Mouse (Mus musculus): ENCODE results near the gene Treh.

The Treh gene

DNA sequence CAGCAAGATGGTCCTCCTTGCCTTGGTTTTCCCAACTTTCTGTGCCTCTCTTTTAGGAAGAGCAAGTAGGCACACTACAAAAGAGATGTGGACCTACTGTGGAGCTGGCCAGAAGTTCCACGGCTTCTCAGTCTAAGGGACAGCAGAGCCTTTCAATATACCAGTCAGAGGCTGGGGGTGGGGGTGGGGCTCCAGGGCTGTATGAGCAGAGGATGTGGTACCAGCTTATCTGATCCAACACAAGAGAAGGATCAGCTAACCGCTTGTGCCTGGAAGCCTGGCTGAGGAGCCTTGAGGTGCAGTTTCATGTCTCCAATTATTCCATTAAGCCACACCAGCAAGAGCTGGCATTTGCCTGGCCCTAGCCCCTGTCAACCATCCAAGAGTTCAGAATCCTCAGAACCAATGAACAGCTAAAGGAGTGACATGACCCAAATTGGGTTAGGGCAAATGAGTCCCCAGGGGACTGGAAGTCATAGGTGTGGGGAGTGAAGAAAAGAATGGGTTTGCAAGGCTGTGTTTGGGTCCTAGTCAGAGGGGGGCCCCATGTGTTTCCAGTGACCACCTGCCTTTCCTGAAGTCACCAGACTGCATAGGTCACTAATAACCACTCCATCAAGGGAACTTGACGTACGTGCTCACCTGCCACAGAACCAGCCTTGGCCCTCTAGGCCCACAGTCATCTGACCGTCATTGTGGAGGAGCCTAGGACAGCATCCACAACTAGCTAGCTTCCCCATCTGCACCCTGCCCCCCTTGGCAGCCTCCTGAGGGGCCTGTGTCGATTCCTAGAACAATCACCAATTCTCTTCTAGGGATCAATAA lies 44.2 kb downstream of the Treh start:
- DNase-seq (ENCODE audit: low read depth, low spot score), result no peak
- no peaks in the 10 kb centered on the region for H3K27me3 ChIP-seq (ENCODE audit: control insufficient read depth, insufficient read depth, low read length, poor library complexity, severe bottlenecking)
- no peaks in the 10 kb centered on the region for H3K36me3 ChIP-seq (ENCODE audit: control insufficient read depth, insufficient read depth, low read length, poor library complexity, severe bottlenecking)

DNA sequence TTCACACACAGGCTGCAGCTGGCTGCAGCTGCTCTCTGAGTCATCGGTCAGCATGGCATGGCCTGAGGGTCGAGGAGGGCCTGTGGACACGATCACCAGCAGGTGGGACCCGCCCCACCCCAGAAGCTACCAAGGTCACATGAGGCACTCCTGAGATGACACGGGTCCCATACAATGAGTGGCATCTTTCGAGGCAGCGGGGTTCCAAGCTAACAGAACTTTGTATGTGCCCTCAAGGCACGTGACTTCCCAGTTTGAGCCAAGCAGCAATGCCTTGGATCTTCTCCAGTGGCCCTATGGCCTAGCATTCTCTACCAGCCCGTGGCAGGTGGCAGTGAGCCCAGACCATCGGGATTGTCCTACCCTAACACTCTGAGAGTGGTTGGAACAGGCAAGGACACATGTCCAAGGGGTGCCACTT lies 44.8 kb downstream of the Treh start:
- no peak for DNase-seq (ENCODE audit: low read depth, low spot score)
- H3K27me3 ChIP-seq (ENCODE audit: control insufficient read depth, insufficient read depth, low read length, poor library complexity, severe bottlenecking), result no peaks in the 10 kb centered on the region
- no peaks in the 10 kb centered on the region for H3K36me3 ChIP-seq (ENCODE audit: control insufficient read depth, insufficient read depth, low read length, poor library complexity, severe bottlenecking)

DNA sequence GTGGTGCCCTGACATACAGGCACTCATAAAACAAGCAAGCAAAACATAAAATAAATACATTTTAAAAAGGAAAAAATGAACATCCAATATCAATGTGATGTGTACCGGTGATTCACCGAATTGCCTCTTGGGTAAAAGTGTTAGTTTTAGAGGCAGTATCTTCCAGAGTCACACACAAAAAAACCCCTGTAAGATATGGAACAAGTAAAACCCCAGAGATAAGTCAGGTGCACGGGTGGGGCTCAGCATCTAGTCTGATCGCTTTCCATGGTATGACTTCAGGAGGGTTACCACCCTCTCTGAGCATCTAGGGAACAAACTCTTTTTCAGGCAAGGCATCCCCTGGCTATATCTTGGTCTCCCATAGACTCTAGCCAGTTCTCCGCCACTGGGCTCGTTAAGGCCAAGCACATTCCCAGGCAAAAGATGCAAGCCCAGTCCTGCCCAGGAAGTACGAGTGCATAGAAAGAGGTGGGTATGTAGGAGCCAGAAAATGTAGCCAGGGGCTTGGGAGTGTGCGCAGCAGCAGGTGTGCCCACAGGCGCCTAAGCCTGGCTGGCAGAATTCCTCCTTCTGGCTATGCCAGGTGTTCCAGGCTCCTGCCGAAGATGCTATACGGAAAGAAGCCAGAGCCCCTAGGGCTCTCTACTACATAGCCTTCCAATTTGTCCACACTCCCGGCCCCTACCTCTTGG lies 46.1 kb downstream of the Treh start:
- H3K36me3 ChIP-seq (ENCODE audit: control insufficient read depth, insufficient read depth, low read length, poor library complexity, severe bottlenecking), result no peaks in the 10 kb centered on the region
- no peak for DNase-seq (ENCODE audit: low read depth, low spot score)
- no peaks in the 10 kb centered on the region for H3K27me3 ChIP-seq (ENCODE audit: control insufficient read depth, insufficient read depth, low read length, poor library complexity, severe bottlenecking)

DNA sequence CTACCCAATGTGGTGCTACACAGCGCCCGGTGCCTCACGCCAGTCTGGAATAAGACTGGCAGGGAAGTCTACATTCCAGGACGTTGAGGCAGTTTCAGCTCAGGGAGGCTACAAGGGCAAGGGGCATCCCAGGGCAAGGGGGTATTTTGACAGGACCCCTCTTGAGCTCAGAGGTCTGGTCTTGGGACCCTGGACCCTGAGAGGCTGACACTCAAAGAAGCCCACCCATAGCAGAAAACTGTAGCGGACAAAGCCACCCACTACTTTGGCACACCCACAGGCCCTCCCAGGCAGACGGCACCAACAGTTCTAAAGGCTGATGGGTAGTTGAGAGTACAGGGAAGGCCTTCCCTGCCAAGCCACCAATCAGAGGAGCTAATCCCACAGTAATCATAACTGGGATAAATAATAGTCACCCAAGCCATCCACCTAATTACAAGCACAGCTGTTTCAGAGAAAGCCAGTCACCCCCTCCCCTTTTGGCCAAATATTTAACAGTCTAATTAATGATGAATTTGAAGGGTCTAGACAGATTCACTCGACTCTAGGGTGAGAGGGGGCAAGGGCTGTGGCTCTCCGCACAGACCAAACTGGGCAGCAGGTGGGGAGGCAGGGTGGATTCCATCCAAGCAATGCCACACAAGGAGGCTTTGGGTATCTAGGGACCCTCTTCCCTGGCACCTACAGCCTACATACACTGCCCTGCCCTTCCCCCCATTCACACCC lies 46.8 kb downstream of the Treh start:
- Histone ChIP-seq H3K27me3 (ENCODE audit: control insufficient read depth, insufficient read depth, low read length, poor library complexity, severe bottlenecking) (no peaks in the 10 kb centered on the region), H3K36me3 (ENCODE audit: control insufficient read depth, insufficient read depth, low read length, poor library complexity, severe bottlenecking) (no peaks in the 10 kb centered on the region)
- no peak for DNase-seq (ENCODE audit: low read depth, low spot score)

DNA sequence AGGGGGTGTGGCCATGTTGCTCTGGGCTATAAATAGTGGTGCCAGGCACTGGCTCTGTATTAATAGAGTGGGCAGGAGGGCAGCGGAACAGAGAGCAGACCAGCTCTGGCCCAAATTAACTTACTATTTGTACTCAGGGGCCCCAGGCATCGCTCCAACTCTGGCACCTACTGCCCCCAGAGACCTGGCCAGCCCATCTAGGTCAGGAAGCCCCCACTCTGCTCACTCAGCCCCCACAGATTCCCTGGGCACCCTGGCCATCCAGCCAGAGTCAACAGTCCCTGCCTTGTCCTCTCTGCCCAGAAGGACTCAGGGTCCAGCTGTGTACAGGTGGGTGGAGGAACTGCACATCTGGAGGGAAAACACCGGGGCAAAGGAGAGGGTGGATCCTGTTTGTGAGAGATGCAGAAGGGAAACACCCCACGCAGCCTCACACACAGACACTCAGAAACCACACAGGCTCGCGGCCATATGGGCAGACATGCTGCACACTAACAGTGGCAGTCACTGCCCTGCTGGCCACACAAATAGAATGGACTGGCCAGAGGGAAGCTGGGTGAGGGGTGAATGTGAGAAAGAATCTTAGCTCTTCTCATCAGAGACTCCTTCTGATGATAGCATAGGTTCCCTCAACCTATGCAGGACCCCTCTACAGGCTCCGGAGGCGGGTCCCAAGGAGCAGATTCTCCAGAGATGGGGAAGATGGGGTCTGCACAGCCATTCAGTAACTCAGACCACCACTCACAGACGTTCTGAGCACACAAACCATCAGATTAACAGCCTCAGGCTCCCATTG lies 47.5 kb downstream of the Treh start:
- peak; percentile 47 for DNase-seq (ENCODE audit: low read depth, low spot score)
- H3K36me3 ChIP-seq (ENCODE audit: control insufficient read depth, insufficient read depth, low read length, poor library complexity, severe bottlenecking), result no peaks in the 10 kb centered on the region
- H3K27me3 ChIP-seq (ENCODE audit: control insufficient read depth, insufficient read depth, low read length, poor library complexity, severe bottlenecking), result no peaks in the 10 kb centered on the region

DNA sequence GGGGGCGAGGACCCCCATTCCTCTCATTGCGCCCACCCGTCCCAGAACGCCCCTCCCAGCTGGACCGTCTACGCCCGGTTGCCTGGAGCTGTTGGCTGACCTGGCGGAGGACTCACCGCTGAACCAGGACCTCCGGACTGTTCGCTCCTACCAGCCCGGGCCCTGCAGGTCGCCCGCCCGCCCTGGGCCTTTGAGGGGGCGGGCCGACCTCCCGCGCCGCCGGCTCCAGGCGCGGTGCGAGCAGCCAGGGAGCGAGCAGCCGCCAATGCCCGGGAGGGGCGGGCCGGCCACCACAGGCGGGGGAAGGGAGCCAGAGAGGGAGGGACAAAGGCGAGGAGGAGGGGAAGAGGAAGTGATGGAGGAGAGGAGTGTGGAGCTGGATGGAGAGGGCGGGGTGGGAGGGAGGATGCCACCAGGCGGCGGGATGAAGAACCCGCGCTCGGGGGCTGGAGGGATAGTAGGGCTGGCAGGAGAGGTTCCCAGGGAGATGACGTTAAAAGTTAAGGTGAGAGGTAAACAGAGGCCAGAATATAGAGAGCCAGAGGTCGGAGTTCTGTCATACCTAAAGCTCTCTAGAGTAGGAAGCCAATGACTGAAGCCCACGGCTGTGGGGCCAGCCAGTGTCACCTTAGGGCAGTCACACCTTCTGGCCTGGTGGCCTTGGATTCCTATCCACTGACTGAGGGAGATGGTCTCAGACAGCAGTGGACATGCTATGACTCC lies 48.3 kb downstream of the Treh start:
- DNase-seq (ENCODE audit: low read depth, low spot score), result peak; percentile 36
- H3K27me3 ChIP-seq (ENCODE audit: control insufficient read depth, insufficient read depth, low read length, poor library complexity, severe bottlenecking), result no peaks in the 10 kb centered on the region
- H3K36me3 ChIP-seq (ENCODE audit: control insufficient read depth, insufficient read depth, low read length, poor library complexity, severe bottlenecking), result no peaks in the 10 kb centered on the region

DNA sequence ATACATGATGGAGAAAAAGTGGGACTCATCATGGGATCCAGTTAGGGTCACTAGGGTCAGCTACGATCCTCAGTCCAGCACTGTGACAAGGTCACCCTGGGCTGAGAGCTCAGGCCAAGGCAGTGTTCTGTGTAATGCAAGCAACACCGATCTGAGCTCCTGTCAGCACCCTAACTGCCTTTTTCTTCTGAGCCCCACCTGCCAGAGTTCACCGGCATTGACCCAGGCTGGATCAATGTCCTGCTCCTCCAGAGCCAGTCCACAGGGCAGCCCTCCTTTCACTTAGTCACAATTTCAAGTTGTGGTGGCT lies 48.8 kb downstream of the Treh start:
- DNase-seq (ENCODE audit: low read depth, low spot score), result no peak
- H3K36me3 ChIP-seq (ENCODE audit: control insufficient read depth, insufficient read depth, low read length, poor library complexity, severe bottlenecking), result no peaks in the 10 kb centered on the region
- H3K27me3 ChIP-seq (ENCODE audit: control insufficient read depth, insufficient read depth, low read length, poor library complexity, severe bottlenecking), result no peaks in the 10 kb centered on the region

DNA sequence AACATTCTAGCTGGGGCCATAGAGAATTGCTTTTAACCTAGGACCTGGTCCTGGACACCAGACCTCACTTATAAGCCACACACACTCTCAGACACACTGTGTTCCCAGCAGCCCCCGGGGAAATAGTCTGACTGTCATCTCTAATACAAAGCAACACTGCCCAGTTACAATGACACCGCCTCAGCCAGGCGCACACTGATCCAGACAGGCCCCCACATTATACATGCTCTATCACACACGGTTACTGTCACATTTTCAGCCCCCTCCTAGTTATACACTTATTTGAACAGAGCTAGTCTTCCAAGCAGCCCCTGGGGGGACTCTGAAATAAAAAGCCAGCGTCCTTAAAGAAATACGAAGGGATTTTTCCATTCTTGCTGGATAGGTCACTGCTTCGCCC lies 49.5 kb downstream of the Treh start:
- Histone ChIP-seq H3K36me3 (ENCODE audit: control insufficient read depth, insufficient read depth, low read length, poor library complexity, severe bottlenecking) (no peaks in the 10 kb centered on the region), H3K27me3 (ENCODE audit: control insufficient read depth, insufficient read depth, low read length, poor library complexity, severe bottlenecking) (no peaks in the 10 kb centered on the region)
- DNase-seq (ENCODE audit: low read depth, low spot score), result no peak

DNA sequence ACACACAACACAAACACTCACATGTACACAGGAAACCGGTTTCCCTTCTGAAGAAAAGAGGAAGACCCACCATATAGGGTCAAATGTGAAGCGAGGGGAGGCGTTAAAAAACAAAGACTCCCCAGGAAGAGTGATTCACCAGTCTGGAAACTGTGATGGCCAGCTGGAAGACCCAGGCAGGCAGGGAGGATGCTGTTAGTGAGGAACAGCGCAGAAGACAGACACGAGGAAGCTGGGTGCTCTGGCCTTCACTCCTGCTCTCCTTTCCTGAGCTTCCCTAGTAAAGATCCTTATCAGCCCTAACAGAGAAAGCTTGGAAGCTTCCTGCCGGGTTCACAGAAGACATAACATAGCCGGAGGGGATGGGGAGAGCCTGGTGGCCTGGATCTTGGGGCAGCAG lies 50.0 kb downstream of the Treh start:
- H3K27me3 ChIP-seq (ENCODE audit: control insufficient read depth, insufficient read depth, low read length, poor library complexity, severe bottlenecking), result no peaks in the 10 kb centered on the region
- H3K36me3 ChIP-seq (ENCODE audit: control insufficient read depth, insufficient read depth, low read length, poor library complexity, severe bottlenecking), result no peaks in the 10 kb centered on the region
- no peak for DNase-seq (ENCODE audit: low read depth, low spot score)

DNA sequence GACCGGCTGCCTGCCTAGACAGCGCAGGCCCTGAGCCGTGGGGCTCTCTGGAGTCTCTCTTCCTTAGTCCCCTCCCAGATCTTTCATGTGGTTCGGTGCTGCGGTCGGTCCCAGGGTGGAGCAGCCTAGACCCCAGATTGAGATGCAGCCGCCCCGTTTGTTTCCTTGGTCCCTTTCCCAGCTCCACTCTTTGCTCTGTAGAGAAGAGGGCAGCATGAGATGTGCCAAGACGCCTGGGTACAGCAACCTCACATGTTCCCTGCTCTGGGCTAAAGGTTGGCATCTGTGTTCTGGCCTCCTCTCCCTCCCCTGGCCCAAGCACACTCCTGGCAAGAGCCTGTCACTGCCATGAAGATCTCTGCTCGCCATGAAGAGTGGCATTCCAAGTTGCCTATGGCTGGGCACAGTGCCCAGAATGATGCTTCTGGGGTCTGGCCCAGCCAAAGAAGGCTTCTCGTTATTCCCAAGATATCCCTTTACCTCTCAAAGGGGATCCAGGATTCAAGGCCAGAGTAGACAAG lies 50.5 kb downstream of the Treh start:
- no peaks in the 10 kb centered on the region for H3K27me3 ChIP-seq (ENCODE audit: control insufficient read depth, insufficient read depth, low read length, poor library complexity, severe bottlenecking)
- DNase-seq (ENCODE audit: low read depth, low spot score), result no peak
- H3K36me3 ChIP-seq (ENCODE audit: control insufficient read depth, insufficient read depth, low read length, poor library complexity, severe bottlenecking), result no peaks in the 10 kb centered on the region

DNA sequence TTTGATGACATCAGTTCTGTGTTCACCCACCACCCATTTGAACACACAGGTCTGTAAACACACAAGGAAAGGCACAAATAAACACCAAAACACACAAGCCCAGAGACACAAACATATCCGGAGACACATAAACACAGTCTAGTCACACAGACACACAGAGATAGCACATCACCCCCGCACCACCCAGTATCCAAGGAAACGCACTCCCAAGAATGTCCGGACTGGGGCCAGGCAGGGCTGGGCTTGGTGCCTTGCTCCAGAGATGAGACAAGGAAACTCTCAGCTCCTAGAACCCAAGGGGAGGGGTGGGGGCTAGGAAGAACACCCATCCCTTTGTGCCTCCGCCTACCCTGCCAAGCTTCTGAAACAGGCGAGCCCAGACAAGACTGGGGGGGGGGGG lies 51.2 kb downstream of the Treh start:
- Histone ChIP-seq H3K27me3 (ENCODE audit: control insufficient read depth, insufficient read depth, low read length, poor library complexity, severe bottlenecking) (no peaks in the 10 kb centered on the region), H3K36me3 (ENCODE audit: control insufficient read depth, insufficient read depth, low read length, poor library complexity, severe bottlenecking) (no peaks in the 10 kb centered on the region)
- DNase-seq (ENCODE audit: low read depth, low spot score), result no peak

DNA sequence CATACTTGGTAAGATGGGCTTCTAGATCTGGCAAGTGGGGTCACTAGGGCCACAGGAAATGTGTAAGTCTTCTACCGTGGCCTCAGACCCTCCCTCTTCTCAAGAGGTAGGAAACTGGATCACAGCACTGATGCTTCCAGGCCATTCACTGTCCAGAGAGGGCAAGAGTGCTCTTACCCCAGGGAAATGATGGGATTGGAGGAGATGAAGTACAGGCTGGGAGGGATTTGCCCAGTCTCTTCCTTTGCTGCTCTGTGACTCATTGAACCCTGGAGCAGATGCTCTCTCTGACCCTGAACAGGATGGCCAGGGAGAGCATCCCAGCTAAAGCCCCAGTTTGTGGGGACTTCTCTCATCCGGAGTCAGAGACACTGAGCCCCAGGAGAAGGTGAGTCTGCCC lies 51.6 kb downstream of the Treh start:
- Histone ChIP-seq H3K27me3 (ENCODE audit: control insufficient read depth, insufficient read depth, low read length, poor library complexity, severe bottlenecking) (no peaks in the 10 kb centered on the region), H3K36me3 (ENCODE audit: control insufficient read depth, insufficient read depth, low read length, poor library complexity, severe bottlenecking) (no peaks in the 10 kb centered on the region)
- no peak for DNase-seq (ENCODE audit: low read depth, low spot score)

DNA sequence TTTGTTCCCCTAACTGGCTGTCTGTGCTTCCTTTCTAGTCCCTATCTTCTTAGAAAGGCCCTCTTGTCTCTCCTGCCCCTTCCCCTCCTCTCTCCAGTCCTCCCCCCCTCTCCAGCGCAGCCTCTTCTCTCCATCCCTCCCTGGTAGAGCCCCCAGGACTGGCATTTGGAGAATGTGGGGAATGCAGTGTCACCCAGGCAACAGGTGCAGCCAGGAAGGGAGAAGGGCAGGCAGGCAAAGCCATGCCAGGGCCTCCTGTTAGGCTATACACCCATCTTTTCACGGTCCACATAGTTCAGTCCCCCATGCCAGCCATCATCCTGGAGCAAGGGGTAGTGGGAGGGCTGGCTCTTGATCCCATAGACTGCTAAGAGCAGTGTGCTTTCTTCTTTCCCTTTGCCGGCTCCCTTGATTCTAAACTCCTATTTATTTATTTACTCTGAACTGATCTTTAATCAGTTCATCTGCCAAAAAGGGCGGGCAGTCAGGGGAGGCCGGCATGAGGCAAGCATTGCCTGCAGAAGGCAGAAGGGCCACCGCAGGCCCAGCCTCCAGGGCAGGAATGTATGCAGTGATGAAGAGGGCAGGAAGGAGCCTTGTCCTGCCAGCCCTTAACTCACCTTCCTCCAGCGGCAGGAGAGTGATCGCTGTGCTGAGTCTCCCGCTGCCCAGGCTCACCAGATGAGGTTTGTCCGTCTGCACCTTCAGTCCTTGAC lies 53.6 kb downstream of the Treh start:
- Histone ChIP-seq H3K27me3 (ENCODE audit: control insufficient read depth, insufficient read depth, low read length, poor library complexity, severe bottlenecking) (no peaks in the 10 kb centered on the region), H3K36me3 (ENCODE audit: control insufficient read depth, insufficient read depth, low read length, poor library complexity, severe bottlenecking) (no peaks in the 10 kb centered on the region)
- no peak for DNase-seq (ENCODE audit: low read depth, low spot score)
